Mouse (Mus musculus) limb, embryonic 12.5 days (tissue): ENCODE measurements around the gene Mettl24. TPM values are rescaled to one million over a fixed set of nuclear protein-coding genes. Genes with fewer than 3 reads are reported as not detected.

Experiments
- ATAC-seq: fragments of 200-750 bp; cut with Nextera tagmentation; 2 replicates; pipeline ENCODE4 v1.8.0; 2017; ENCODE audit warnings: low read depth, moderate TSS enrichment; ENCODE audit not compliant: insufficient number of reproducible peaks, insufficient read depth, low FRiP score, low TSS enrichment
- H3K27ac ChIP-seq: fragments of 300-500 bp; sonication (generic); 2 replicates; pipeline ENCODE4 v1.5.1; 2016; ENCODE audit warnings: mild to moderate bottlenecking, moderate library complexity
- H3K27me3 ChIP-seq: fragments of 300-500 bp; sonication (generic); 2 replicates; pipeline ENCODE4 v1.6.1; 2016; ENCODE audit warnings: mild to moderate bottlenecking, moderate library complexity
- H3K36me3 ChIP-seq: fragments of 300-500 bp; sonication (generic); 2 replicates; pipeline ENCODE4 v1.6.1; 2016; ENCODE audit warnings: mild to moderate bottlenecking, moderate library complexity
- H3K4me1 ChIP-seq: fragments of 300-500 bp; sonication (generic); replicated peaks from 2 replicates; pipeline ENCODE4 v1.6.1; 2016
- H3K4me2 ChIP-seq: fragments of 300-500 bp; sonication (generic); 2 replicates; pipeline ENCODE4 v1.6.1; 2016; ENCODE audit warnings: mild to moderate bottlenecking, moderate library complexity
- H3K4me3 ChIP-seq: fragments of 300-500 bp; sonication (generic); replicated peaks from 2 replicates; pipeline ENCODE4 v1.5.1; 2016; ENCODE audit warnings: mild to moderate bottlenecking
- H3K9ac ChIP-seq: fragments of 300-500 bp; sonication (generic); replicated peaks from 2 replicates; pipeline ENCODE4 v1.6.1; 2016; ENCODE audit warnings: mild to moderate bottlenecking, moderate library complexity
- H3K9me3 ChIP-seq: fragments of 300-500 bp; sonication (generic); 2 replicates; pipeline ENCODE4 v1.6.1; 2016; ENCODE audit warnings: mild to moderate bottlenecking, moderate library complexity
- WGBS: fragments of 180-500 bp; shearing (Covaris S2); methylation state at CpG from one replicate; pipeline ENCODE4 v1.1.7; 2016; 5-methylcytosine and 5-hydroxymethylcytosine counted together
- polyA plus RNA-seq: library from polyadenylated mRNA; unstranded; fragments of >200 nt; fragmentation: Nextera tagmentation; extraction: Ambion mirVana; gene quantifications from 2 replicates; pipeline ENCODE4 v1.2.1, GENCODE M21; 2016

The Mettl24 gene
- polyA plus RNA-seq, 1 experiment from 2014 or later = 1.5 TPM

GRCm38 (mm10) chr10:40651676-40652075 lies 31.4 kb upstream of the Mettl24 start:
- H3K4me3 ChIP-seq = no peak overlapping the region
- H3K4me2 ChIP-seq = no peak overlapping the region
- no peaks in the 10 kb centered on the region for H3K27me3 ChIP-seq
- no peak overlapping the region for H3K9ac ChIP-seq
- 87% methylated on average over 2 of the region's 2 CpGs for WGBS
- H3K9me3 ChIP-seq = peaks cover 5% of the 10 kb centered on the region; the same call in 1 of the 2 replicates
- no peak overlapping the region for H3K27ac ChIP-seq
- peaks cover 12% of the 10 kb centered on the region for H3K4me1 ChIP-seq
- no peaks in the 10 kb centered on the region for H3K36me3 ChIP-seq
- ATAC-seq = no peak

DNA sequence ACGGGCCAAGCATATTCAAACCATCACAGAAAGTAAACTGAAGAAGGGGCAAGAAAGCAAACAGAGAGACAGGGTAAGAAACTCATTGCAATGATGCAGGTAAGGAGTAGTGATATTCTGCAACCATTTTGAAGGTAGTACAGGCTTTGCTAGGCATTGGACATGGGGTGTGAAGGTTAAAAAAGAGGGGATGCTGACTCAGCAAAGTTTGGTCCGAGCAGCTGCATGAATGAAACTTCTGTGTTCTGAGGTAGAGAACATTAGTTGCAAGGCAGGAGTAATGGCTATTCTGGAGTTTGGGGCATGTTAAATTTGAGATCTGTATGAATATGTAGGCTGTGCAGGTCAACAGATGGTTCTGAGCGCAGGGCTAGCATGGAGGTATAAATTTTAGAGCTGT lies 17.8 kb upstream of the Mettl24 start:
- WGBS = 79% methylated on average over 3 of the region's 3 CpGs
- H3K4me2 ChIP-seq = no peak overlapping the region
- ATAC-seq = no peak
- H3K9ac ChIP-seq = no peak overlapping the region
- no peaks in the 10 kb centered on the region for H3K4me1 ChIP-seq
- no peaks in the 10 kb centered on the region for H3K9me3 ChIP-seq
- H3K36me3 ChIP-seq = no peaks in the 10 kb centered on the region
- H3K27ac ChIP-seq = no peak overlapping the region
- no peak overlapping the region for H3K4me3 ChIP-seq
- no peaks in the 10 kb centered on the region for H3K27me3 ChIP-seq

DNA sequence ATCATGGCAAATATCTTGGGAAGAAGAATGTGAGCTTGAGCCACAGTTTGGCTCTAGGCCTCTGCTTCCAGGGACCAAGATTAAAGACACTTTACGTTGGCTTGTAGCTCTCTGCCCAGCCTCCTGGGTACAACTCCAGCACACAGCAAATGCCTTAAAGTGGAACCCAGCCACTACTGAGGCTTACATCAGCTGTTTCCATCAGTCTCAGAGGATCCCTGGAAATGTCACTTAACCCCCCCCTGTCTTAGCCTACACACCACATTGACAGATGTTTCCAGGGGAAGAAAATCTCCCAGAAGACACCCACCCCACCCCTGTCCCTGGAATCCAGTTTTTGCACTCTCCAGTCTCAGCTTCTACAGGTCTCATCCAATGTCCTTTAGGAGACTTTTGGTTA lies 16.1 kb upstream of the Mettl24 start:
- no peaks in the 10 kb centered on the region for H3K9me3 ChIP-seq
- H3K9ac ChIP-seq = no peak overlapping the region
- H3K27ac ChIP-seq = no peak overlapping the region
- H3K27me3 ChIP-seq = no peaks in the 10 kb centered on the region
- no peak overlapping the region for H3K4me2 ChIP-seq
- H3K4me1 ChIP-seq = no peaks in the 10 kb centered on the region
- no peak for ATAC-seq
- H3K36me3 ChIP-seq = no peaks in the 10 kb centered on the region
- WGBS = 83% methylated on average over 1 of the region's 1 CpGs
- H3K4me3 ChIP-seq = no peak overlapping the region

GRCm38 (mm10) chr10:40668640-40669039 lies 14.4 kb upstream of the Mettl24 start:
- no peaks in the 10 kb centered on the region for H3K9me3 ChIP-seq
- no peak for ATAC-seq
- H3K9ac ChIP-seq = no peak overlapping the region
- H3K27ac ChIP-seq = no peak overlapping the region
- no peaks in the 10 kb centered on the region; the same call in 1 of the 2 replicates for H3K4me1 ChIP-seq
- H3K4me3 ChIP-seq = no peak overlapping the region
- no peaks in the 10 kb centered on the region for H3K27me3 ChIP-seq
- H3K36me3 ChIP-seq = no peaks in the 10 kb centered on the region
- no peak overlapping the region for H3K4me2 ChIP-seq

- H3K4me3 ChIP-seq = no peak overlapping the region
- H3K4me2 ChIP-seq = no peak overlapping the region
- H3K9ac ChIP-seq = no peak overlapping the region
- no peaks in the 10 kb centered on the region for H3K27me3 ChIP-seq
- no peaks in the 10 kb centered on the region for H3K36me3 ChIP-seq
- no peaks in the 10 kb centered on the region for H3K9me3 ChIP-seq
- peaks cover 9% of the 10 kb centered on the region; the same call in 1 of the 2 replicates for H3K4me1 ChIP-seq
- H3K27ac ChIP-seq = no peak overlapping the region
- 71% methylated on average over 8 of the region's 8 CpGs for WGBS
- no peak; the same call in 1 of the 2 replicates for ATAC-seq
Observed at GRCm38 (mm10) chr10:40672587-40673296, 10.3 kb upstream of the Mettl24 start.

DNA sequence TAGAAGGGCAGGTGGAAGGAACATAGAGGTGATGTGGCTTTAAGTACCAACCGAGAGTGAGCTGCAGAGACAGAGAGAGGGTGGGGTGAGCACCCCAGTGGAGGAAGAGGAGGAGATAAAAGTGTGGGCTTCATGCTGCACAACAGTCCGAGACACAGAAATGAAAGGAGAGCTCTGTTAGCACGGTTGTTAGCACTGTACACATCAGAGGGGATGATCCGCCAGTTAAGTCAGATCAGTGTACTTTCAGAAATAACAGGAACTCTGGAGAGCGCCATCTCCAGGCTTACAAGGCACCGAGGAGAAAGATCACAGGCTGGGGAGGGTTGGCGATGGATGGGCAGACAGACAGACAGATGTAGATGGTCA lies 9.8 kb upstream of the Mettl24 start:
- Histone ChIP-seq H3K4me3 (no peak overlapping the region), H3K4me1 (peaks cover 9% of the 10 kb centered on the region; the same call in 1 of the 2 replicates), H3K9ac (no peak overlapping the region), H3K27ac (no peak overlapping the region), H3K27me3 (no peaks in the 10 kb centered on the region), H3K36me3 (no peaks in the 10 kb centered on the region), H3K4me2 (no peak overlapping the region), H3K9me3 (no peaks in the 10 kb centered on the region)
- no peak for ATAC-seq
- 77% methylated on average over 7 of the region's 7 CpGs for WGBS

- Histone ChIP-seq H3K27ac (no peak overlapping the region), H3K4me3 (peak overlapping the region; percentile 37), H3K27me3 (no peaks in the 10 kb centered on the region), H3K4me1 (peaks cover 9% of the 10 kb centered on the region; the same call in 1 of the 2 replicates), H3K36me3 (no peaks in the 10 kb centered on the region), H3K9ac (peak overlapping the region; percentile 40; the same call in 1 of the 2 replicates), H3K9me3 (no peaks in the 10 kb centered on the region), H3K4me2 (peak overlapping the region; percentile 63)
- peak; percentile 71 for ATAC-seq
- 6% methylated on average over 13 of the region's 13 CpGs for WGBS
Observed at GRCm38 (mm10) chr10:40674151-40674550, 8.9 kb upstream of the Mettl24 start.

DNA sequence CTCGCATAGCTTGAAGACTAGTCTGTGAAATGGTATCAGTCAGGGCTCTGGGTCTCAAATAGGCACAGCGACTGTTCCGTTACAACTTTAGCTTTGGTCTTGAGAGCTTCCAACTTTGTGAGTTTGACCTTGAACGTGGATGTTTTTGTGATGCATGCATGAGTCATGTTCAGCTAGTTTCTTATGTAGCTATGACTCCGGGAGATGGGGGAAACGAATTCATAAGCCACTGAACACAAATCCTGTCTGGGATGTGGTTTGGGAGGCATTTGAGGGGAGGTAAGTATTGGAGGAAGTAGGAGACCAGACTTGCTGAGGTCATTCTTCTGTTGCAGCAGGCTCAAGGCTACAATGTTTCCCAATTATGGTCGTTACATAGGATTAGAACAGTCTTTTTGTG lies 7.2 kb upstream of the Mettl24 start:
- Histone ChIP-seq H3K9me3 (no peaks in the 10 kb centered on the region), H3K9ac (no peak overlapping the region), H3K27ac (no peak overlapping the region), H3K4me1 (peaks cover 9% of the 10 kb centered on the region; the same call in 1 of the 2 replicates), H3K4me2 (no peak overlapping the region), H3K27me3 (no peaks in the 10 kb centered on the region), H3K4me3 (no peak overlapping the region), H3K36me3 (no peaks in the 10 kb centered on the region)
- ATAC-seq = no peak
- 86% methylated on average over 7 of the region's 7 CpGs for WGBS

DNA sequence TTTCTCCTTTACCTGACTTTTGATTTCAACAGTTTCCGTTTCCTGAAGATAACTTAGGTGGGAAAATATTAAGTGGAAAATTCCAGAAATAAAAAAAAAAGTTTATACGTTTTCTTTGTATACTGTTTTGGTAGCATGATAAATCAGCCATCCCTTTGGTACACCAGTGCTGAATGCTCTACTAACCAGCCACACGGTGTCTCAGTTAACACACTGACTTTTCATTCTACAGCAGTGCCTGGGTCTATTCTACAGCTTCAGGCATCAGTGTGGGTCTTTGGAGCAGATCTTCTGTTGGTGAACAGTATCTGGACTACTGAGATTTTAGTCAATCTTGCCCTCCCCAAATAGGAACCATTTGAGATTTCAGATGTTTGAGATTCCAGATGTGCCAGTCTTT lies 4.6 kb upstream of the Mettl24 start:
- 79% methylated on average over 3 of the region's 3 CpGs for WGBS

GRCm38 (mm10) chr10:40682470-40682869 lies 612 bp upstream of the Mettl24 start:
- Histone ChIP-seq H3K36me3 (no peaks in the 10 kb centered on the region), H3K27ac (no peak overlapping the region), H3K27me3 (peaks cover 4% of the 10 kb centered on the region; the same call in 1 of the 2 replicates), H3K9ac (no peak overlapping the region), H3K4me1 (peaks cover 12% of the 10 kb centered on the region; the same call in 1 of the 2 replicates), H3K4me2 (peak overlapping the region; percentile 97), H3K4me3 (no peak overlapping the region), H3K9me3 (no peaks in the 10 kb centered on the region)
- no peak for ATAC-seq
- WGBS = 39% methylated on average over 8 of the region's 8 CpGs

More for the DNA sequence above, 4.6 kb upstream of the Mettl24 start:
- H3K4me2 ChIP-seq = no peak overlapping the region
- no peaks in the 10 kb centered on the region for H3K36me3 ChIP-seq
- H3K27ac ChIP-seq = no peak overlapping the region
- peaks cover 18% of the 10 kb centered on the region; the same call in 1 of the 2 replicates for H3K4me1 ChIP-seq
- H3K9ac ChIP-seq = no peak overlapping the region
- no peak for ATAC-seq
- no peak overlapping the region for H3K4me3 ChIP-seq
- no peaks in the 10 kb centered on the region for H3K27me3 ChIP-seq
- no peaks in the 10 kb centered on the region for H3K9me3 ChIP-seq

DNA sequence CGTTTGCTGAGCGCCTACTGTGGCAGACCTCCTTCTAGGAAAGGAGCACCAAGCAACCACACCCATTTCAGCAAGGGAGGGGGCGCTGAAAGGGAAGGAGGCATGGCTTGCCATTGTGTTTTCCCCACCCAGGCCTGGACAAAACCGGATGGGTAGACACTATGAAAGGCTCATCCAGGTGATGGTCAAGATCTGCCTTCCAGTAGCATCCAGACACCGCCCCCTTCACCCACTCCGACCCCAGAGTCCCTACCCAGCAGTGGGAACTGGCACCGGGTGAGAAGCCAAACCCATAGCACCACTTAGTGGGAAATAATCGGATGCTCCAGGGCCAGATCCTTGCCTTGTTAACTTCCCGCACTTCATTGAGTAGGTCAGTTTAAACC lies 779 bp downstream of the Mettl24 start:
- no peak overlapping the region for H3K27ac ChIP-seq
- peak overlapping the region; percentile 97 for H3K4me2 ChIP-seq
- WGBS = 58% methylated on average over 9 of the region's 9 CpGs
- peaks cover 4% of the 10 kb centered on the region; the same call in 1 of the 2 replicates for H3K27me3 ChIP-seq
- peak; percentile 71; the same call in 1 of the 2 replicates for ATAC-seq
- H3K9me3 ChIP-seq = no peaks in the 10 kb centered on the region
- peak overlapping the region; percentile 65 for H3K4me3 ChIP-seq
- H3K36me3 ChIP-seq = no peaks in the 10 kb centered on the region
- H3K9ac ChIP-seq = no peak overlapping the region
- H3K4me1 ChIP-seq = peaks cover 12% of the 10 kb centered on the region; the same call in 1 of the 2 replicates

- Histone ChIP-seq H3K4me2 (no peak overlapping the region), H3K27ac (no peak overlapping the region), H3K9ac (no peak overlapping the region), H3K4me1 (peaks cover 12% of the 10 kb centered on the region; the same call in 1 of the 2 replicates), H3K27me3 (peaks cover 4% of the 10 kb centered on the region; the same call in 1 of the 2 replicates), H3K9me3 (no peaks in the 10 kb centered on the region), H3K4me3 (no peak overlapping the region), H3K36me3 (no peaks in the 10 kb centered on the region)
- WGBS = 88% methylated on average over 7 of the region's 7 CpGs
- ATAC-seq = no peak
Observed at GRCm38 (mm10) chr10:40684326-40684725, 1.2 kb downstream of the Mettl24 start.
